Mouse (Mus musculus): ENCODE measurements around the gene L3hypdh.

Gene L3hypdh

GRCm38 (mm10) chr12:72085329-72086165, at the start of gene L3hypdh, which contains the start of gene Jkamp:
Gene L3hypdh, minus strand, starts transcription at chr12:72085439.
Gene Jkamp, plus strand, starts transcription at chr12:72085589.
- DNase-seq (ENCODE audit: low spot score), result peak; percentile 99

GRCm38 (mm10) chr12:72129203-72129602, 44.0 kb upstream of the L3hypdh start:
- no peak for DNase-seq (ENCODE audit: low spot score)

- no peak for DNase-seq (ENCODE audit: low spot score)
Measured at GRCm38 (mm10) chr12:72115686-72116345, 30.6 kb upstream of the L3hypdh start.

- no peak for DNase-seq (ENCODE audit: low spot score)
Measured at GRCm38 (mm10) chr12:72115126-72115525, 29.9 kb upstream of the L3hypdh start.

GRCm38 (mm10) chr12:72104525-72105281, 19.5 kb upstream of the L3hypdh start:
- peak; percentile 65 for DNase-seq (ENCODE audit: low spot score)

GRCm38 (mm10) chr12:72104027-72104426, 18.8 kb upstream of the L3hypdh start:
- DNase-seq (ENCODE audit: low spot score), result no peak

GRCm38 (mm10) chr12:72102776-72103175, 17.5 kb upstream of the L3hypdh start:
- no peak for DNase-seq (ENCODE audit: low spot score)

- no peak for DNase-seq (ENCODE audit: low spot score)
Measured at GRCm38 (mm10) chr12:72096966-72097365, 11.7 kb upstream of the L3hypdh start.

GRCm38 (mm10) chr12:72089802-72090201, 4.6 kb upstream of the L3hypdh start:
- no peak for DNase-seq (ENCODE audit: low spot score)

GRCm38 (mm10) chr12:72086166-72086825, 1.1 kb upstream of the L3hypdh start:
- no peak for DNase-seq (ENCODE audit: low spot score)

GRCm38 (mm10) chr12:72085024-72085328, 263 bp downstream of the L3hypdh start:
- DNase-seq (ENCODE audit: low spot score), result no peak

GRCm38 (mm10) chr12:72084261-72085023, 797 bp downstream of the L3hypdh start:
- no peak for DNase-seq (ENCODE audit: low spot score)

- no peak for DNase-seq (ENCODE audit: low spot score)
Measured at GRCm38 (mm10) chr12:72083265-72083664, 2.0 kb downstream of the L3hypdh start.

- DNase-seq (ENCODE audit: low spot score), result no peak
Measured at GRCm38 (mm10) chr12:72082370-72082769, 2.9 kb downstream of the L3hypdh start.

GRCm38 (mm10) chr12:72081961-72082360, 3.3 kb downstream of the L3hypdh start:
- DNase-seq (ENCODE audit: low spot score), result no peak

GRCm38 (mm10) chr12:72078248-72078647, 7.0 kb downstream of the L3hypdh start:
- DNase-seq (ENCODE audit: low spot score), result no peak

GRCm38 (mm10) chr12:72070327-72071269, 14.6 kb downstream of the L3hypdh start, which contains the start of gene Gpr135:
Gene Gpr135, minus strand, starts transcription at chr12:72071125.
- peak; percentile 87 for DNase-seq (ENCODE audit: low spot score)

- DNase-seq (ENCODE audit: low spot score), result no peak
Measured at GRCm38 (mm10) chr12:72069626-72070326, 15.5 kb downstream of the L3hypdh start.

- no peak for DNase-seq (ENCODE audit: low spot score)
Measured at GRCm38 (mm10) chr12:72057780-72058179, 27.5 kb downstream of the L3hypdh start.
